Mouse (Mus musculus): ENCODE measurements around the gene Adcyap1r1. TPM values are rescaled to one million over a fixed set of nuclear protein-coding genes. Genes with fewer than 3 reads are reported as not detected.

Gene Adcyap1r1
- polyA plus RNA-seq, 1 experiment from 2014 or later, result 20.4 TPM

- no peak for DNase-seq (ENCODE audit: low spot score, missing footprints)
- H3K36me3 ChIP-seq (ENCODE audit: control insufficient read depth, insufficient read depth, low read length), result no peaks in the 10 kb centered on the region
- no peak overlapping the region for H3K4me3 ChIP-seq (ENCODE audit: low read depth, low read length)
- no peaks in the 10 kb centered on the region for H3K27me3 ChIP-seq (ENCODE audit: control insufficient read depth, insufficient read depth, low read length)
- WGBS, result 88% methylated on average over 19 of the region's 20 CpGs
- no peaks in the 10 kb centered on the region for H3K9me3 ChIP-seq (ENCODE audit: control insufficient read depth, low read length)
- H3K9ac ChIP-seq (ENCODE audit: low read length), result no peak overlapping the region
- no peak overlapping the region for H3K27ac ChIP-seq (ENCODE audit: low read depth, low read length)
- ATAC-seq (ENCODE audit: low FRiP score), result no peak
- H3K4me2 ChIP-seq, result no peak overlapping the region
- H3K4me1 ChIP-seq (ENCODE audit: control insufficient read depth, insufficient read depth, low read length), result no peaks in the 10 kb centered on the region; the same call in 1 of the 2 replicates
These were observed 8.0 kb downstream of the Adcyap1r1 start for GRCm38 (mm10) chr6:55459545-55460397.

- H3K4me3 ChIP-seq (ENCODE audit: low read depth, low read length), result no peak overlapping the region
- no peak overlapping the region for H3K9ac ChIP-seq (ENCODE audit: low read length)
- H3K9me3 ChIP-seq (ENCODE audit: control insufficient read depth, low read length), result no peaks in the 10 kb centered on the region
- H3K36me3 ChIP-seq (ENCODE audit: control insufficient read depth, insufficient read depth, low read length), result no peaks in the 10 kb centered on the region
- peaks cover 4% of the 10 kb centered on the region; the same call in 1 of the 2 replicates for H3K4me1 ChIP-seq (ENCODE audit: control insufficient read depth, insufficient read depth, low read length)
- WGBS, result 73% methylated on average over 5 of the region's 5 CpGs
- H3K27me3 ChIP-seq (ENCODE audit: control insufficient read depth, insufficient read depth, low read length), result no peaks in the 10 kb centered on the region
- DNase-seq (ENCODE audit: low spot score, missing footprints) (no peak), ATAC-seq (ENCODE audit: low FRiP score) (no peak)
- no peak overlapping the region for H3K4me2 ChIP-seq
- no peak overlapping the region for H3K27ac ChIP-seq (ENCODE audit: low read depth, low read length)
These were observed 9.4 kb downstream of the Adcyap1r1 start for GRCm38 (mm10) chr6:55461141-55461540.

- Histone ChIP-seq H3K4me1 (ENCODE audit: control insufficient read depth, insufficient read depth, low read length) (peaks cover 8% of the 10 kb centered on the region), H3K9ac (ENCODE audit: low read length) (no peak overlapping the region), H3K4me3 (ENCODE audit: low read depth, low read length) (no peak overlapping the region), H3K27ac (ENCODE audit: low read depth, low read length) (no peak overlapping the region), H3K9me3 (ENCODE audit: control insufficient read depth, low read length) (no peaks in the 10 kb centered on the region), H3K27me3 (ENCODE audit: control insufficient read depth, insufficient read depth, low read length) (no peaks in the 10 kb centered on the region), H3K4me2 (no peak overlapping the region), H3K36me3 (ENCODE audit: control insufficient read depth, insufficient read depth, low read length) (no peaks in the 10 kb centered on the region)
- DNase-seq (ENCODE audit: low spot score, missing footprints) (no peak), ATAC-seq (ENCODE audit: low FRiP score) (no peak)
- 86% methylated on average over 2 of the region's 2 CpGs for WGBS
These were observed 9.9 kb downstream of the Adcyap1r1 start for GRCm38 (mm10) chr6:55461678-55462077.

- H3K36me3 ChIP-seq (ENCODE audit: control insufficient read depth, insufficient read depth, low read length), result no peaks in the 10 kb centered on the region
- no peak overlapping the region for H3K9ac ChIP-seq (ENCODE audit: low read length)
- no peaks in the 10 kb centered on the region for H3K27me3 ChIP-seq (ENCODE audit: control insufficient read depth, insufficient read depth, low read length)
- no peak overlapping the region for H3K4me2 ChIP-seq
- no peaks in the 10 kb centered on the region for H3K9me3 ChIP-seq (ENCODE audit: control insufficient read depth, low read length)
- no peak for DNase-seq (ENCODE audit: low spot score, missing footprints)
- peaks cover 10% of the 10 kb centered on the region for H3K4me1 ChIP-seq (ENCODE audit: control insufficient read depth, insufficient read depth, low read length)
- ATAC-seq (ENCODE audit: low FRiP score), result no peak
- H3K4me3 ChIP-seq (ENCODE audit: low read depth, low read length), result no peak overlapping the region
- WGBS, result 83% methylated on average over 1 of the region's 1 CpGs
- no peak overlapping the region for H3K27ac ChIP-seq (ENCODE audit: low read depth, low read length)
These were observed 10.6 kb downstream of the Adcyap1r1 start for GRCm38 (mm10) chr6:55462394-55462793.

GRCm38 (mm10) chr6:55463966-55464365, 12.2 kb downstream of the Adcyap1r1 start:
- DNase-seq (ENCODE audit: low spot score, missing footprints) (no peak), ATAC-seq (ENCODE audit: low FRiP score) (no peak)
- Histone ChIP-seq H3K27me3 (ENCODE audit: control insufficient read depth, insufficient read depth, low read length) (no peaks in the 10 kb centered on the region), H3K4me3 (ENCODE audit: low read depth, low read length) (no peak overlapping the region), H3K4me2 (no peak overlapping the region), H3K9ac (ENCODE audit: low read length) (no peak overlapping the region), H3K9me3 (ENCODE audit: control insufficient read depth, low read length) (no peaks in the 10 kb centered on the region), H3K36me3 (ENCODE audit: control insufficient read depth, insufficient read depth, low read length) (no peaks in the 10 kb centered on the region), H3K27ac (ENCODE audit: low read depth, low read length) (no peak overlapping the region), H3K4me1 (ENCODE audit: control insufficient read depth, insufficient read depth, low read length) (peaks cover 10% of the 10 kb centered on the region)
- WGBS, result 86% methylated on average over 7 of the region's 7 CpGs

- Histone ChIP-seq H3K9ac (ENCODE audit: low read length) (no peak overlapping the region), H3K27ac (ENCODE audit: low read depth, low read length) (no peak overlapping the region)
- ATAC-seq (ENCODE audit: low FRiP score), result no peak
These were observed 13.5 kb downstream of the Adcyap1r1 start for GRCm38 (mm10) chr6:55465311-55465710.

GRCm38 (mm10) chr6:55466301-55466761, 14.6 kb downstream of the Adcyap1r1 start:
- ATAC-seq (ENCODE audit: low FRiP score) (peak; percentile 66; the same call in 1 of the 2 replicates), DNase-seq (ENCODE audit: low spot score, missing footprints) (no peak)
- Histone ChIP-seq H3K9ac (ENCODE audit: low read length) (no peak overlapping the region), H3K27me3 (ENCODE audit: control insufficient read depth, insufficient read depth, low read length) (no peaks in the 10 kb centered on the region), H3K9me3 (ENCODE audit: control insufficient read depth, low read length) (no peaks in the 10 kb centered on the region), H3K36me3 (ENCODE audit: control insufficient read depth, insufficient read depth, low read length) (no peaks in the 10 kb centered on the region), H3K27ac (ENCODE audit: low read depth, low read length) (no peak overlapping the region), H3K4me3 (ENCODE audit: low read depth, low read length) (no peak overlapping the region), H3K4me2 (no peak overlapping the region), H3K4me1 (ENCODE audit: control insufficient read depth, insufficient read depth, low read length) (peaks cover 10% of the 10 kb centered on the region)

More at GRCm38 (mm10) chr6:55465311-55465710, 13.5 kb downstream of the Adcyap1r1 start:
- 86% methylated on average over 4 of the region's 4 CpGs for WGBS
- Histone ChIP-seq H3K4me2 (no peak overlapping the region), H3K27me3 (ENCODE audit: control insufficient read depth, insufficient read depth, low read length) (no peaks in the 10 kb centered on the region), H3K36me3 (ENCODE audit: control insufficient read depth, insufficient read depth, low read length) (no peaks in the 10 kb centered on the region), H3K4me1 (ENCODE audit: control insufficient read depth, insufficient read depth, low read length) (peaks cover 10% of the 10 kb centered on the region), H3K9me3 (ENCODE audit: control insufficient read depth, low read length) (no peaks in the 10 kb centered on the region), H3K4me3 (ENCODE audit: low read depth, low read length) (no peak overlapping the region)
- no peak for DNase-seq (ENCODE audit: low spot score, missing footprints)

- no peak for DNase-seq (ENCODE audit: low spot score, missing footprints)
- no peak for ATAC-seq (ENCODE audit: low FRiP score)
- H3K36me3 ChIP-seq (ENCODE audit: control insufficient read depth, insufficient read depth, low read length), result peaks cover 6% of the 10 kb centered on the region; the same call in 1 of the 2 replicates
- no peak overlapping the region for H3K9ac ChIP-seq (ENCODE audit: low read length)
- WGBS, result 92% methylated on average over 5 of the region's 5 CpGs
- no peak overlapping the region for H3K4me2 ChIP-seq
- no peaks in the 10 kb centered on the region for H3K27me3 ChIP-seq (ENCODE audit: control insufficient read depth, insufficient read depth, low read length)
- H3K4me1 ChIP-seq (ENCODE audit: control insufficient read depth, insufficient read depth, low read length), result peaks cover 6% of the 10 kb centered on the region; the same call in 1 of the 2 replicates
- H3K27ac ChIP-seq (ENCODE audit: low read depth, low read length), result no peak overlapping the region
- no peaks in the 10 kb centered on the region for H3K9me3 ChIP-seq (ENCODE audit: control insufficient read depth, low read length)
- no peak overlapping the region for H3K4me3 ChIP-seq (ENCODE audit: low read depth, low read length)
These were observed 18.9 kb downstream of the Adcyap1r1 start for GRCm38 (mm10) chr6:55470691-55471090.

- Histone ChIP-seq H3K4me3 (ENCODE audit: low read depth, low read length) (no peak overlapping the region), H3K9ac (ENCODE audit: low read length) (no peak overlapping the region), H3K4me1 (ENCODE audit: control insufficient read depth, insufficient read depth, low read length) (no peaks in the 10 kb centered on the region), H3K36me3 (ENCODE audit: control insufficient read depth, insufficient read depth, low read length) (peaks cover 6% of the 10 kb centered on the region; the same call in 1 of the 2 replicates), H3K4me2 (no peak overlapping the region), H3K9me3 (ENCODE audit: control insufficient read depth, low read length) (no peaks in the 10 kb centered on the region), H3K27me3 (ENCODE audit: control insufficient read depth, insufficient read depth, low read length) (no peaks in the 10 kb centered on the region), H3K27ac (ENCODE audit: low read depth, low read length) (no peak overlapping the region)
- ATAC-seq (ENCODE audit: low FRiP score), result no peak
- no peak for DNase-seq (ENCODE audit: low spot score, missing footprints)
- WGBS, result 81% methylated on average over 2 of the region's 2 CpGs
These were observed 20.6 kb downstream of the Adcyap1r1 start for GRCm38 (mm10) chr6:55472381-55472780.

Data from midbrain, embryonic 11.5 days (tissue).